Mouse (Mus musculus): ENCODE data around the gene Zfhx3.

The Zfhx3 gene

GRCm38 (mm10) chr8:108554578-108555245 lies 612.3 kb downstream of the Zfhx3 start:
- no peak for DNase-seq

DNA sequence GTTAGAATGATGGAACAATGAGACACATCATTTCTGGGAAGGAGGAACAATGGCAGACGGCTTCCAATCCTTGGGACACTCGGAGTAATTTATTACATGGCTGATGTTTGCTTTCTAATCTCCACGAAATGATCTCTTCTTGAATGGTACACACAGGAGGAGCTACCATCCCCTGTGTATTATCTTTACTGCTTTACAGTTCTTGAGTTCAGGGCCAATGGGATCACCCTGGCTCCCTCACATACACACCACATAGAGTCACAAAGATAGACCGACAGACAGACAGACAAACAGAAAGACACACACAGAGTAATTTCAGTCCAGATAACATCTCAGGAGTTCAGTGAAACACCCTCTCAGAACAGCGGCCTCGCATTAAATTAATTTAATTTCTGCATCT lies 621.0 kb downstream of the Zfhx3 start:
- no peak for DNase-seq

DNA sequence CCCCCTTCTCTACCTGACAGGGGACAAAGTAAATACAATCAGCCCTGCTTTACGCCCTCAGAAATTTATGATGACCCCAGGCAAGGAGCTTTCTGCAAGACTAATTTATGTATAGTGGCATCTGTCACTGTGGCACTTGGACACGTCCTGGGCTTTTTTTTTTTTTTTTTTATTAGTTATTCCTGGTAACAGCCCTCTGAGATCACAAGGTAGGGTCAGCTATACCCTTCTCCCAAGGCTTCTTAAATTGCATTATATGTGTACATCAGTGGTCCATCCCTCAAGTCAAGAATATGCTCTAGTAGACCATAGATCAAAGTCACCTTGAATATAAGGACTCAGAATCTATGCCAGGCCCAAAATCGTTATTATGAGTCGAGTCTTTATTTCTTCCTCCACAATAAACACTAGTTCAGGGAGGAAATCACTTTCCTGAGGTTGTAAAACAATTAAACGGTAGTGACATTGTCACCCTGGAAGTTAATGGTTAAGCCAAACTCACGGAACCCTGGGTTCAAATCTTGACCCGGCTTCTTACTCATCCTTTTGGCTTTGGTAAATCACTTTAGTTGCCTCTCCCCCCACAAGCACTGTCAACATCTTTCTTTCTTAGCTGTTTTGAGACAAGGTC lies 621.6 kb downstream of the Zfhx3 start:
- no peak for DNase-seq

DNA sequence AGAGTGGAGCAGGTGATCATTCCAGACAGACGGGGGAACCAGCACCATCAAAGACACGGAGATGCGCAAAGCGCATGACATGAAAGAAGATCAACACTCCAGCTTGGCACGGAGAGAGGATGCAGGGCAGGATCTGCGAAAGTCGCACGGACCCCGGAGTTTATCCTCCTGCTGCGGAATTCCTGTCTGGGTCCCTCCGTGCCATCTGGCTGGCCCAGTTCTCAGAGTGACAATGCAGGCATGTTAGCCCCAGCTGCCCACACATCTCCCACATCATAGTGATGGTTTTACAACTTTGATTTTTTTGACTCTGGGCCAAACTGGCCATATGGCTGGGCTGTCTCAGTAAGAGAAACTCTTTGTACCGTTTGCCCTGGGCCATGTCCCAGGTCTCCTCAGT lies 623.6 kb downstream of the Zfhx3 start:
- DNase-seq = no peak

DNA sequence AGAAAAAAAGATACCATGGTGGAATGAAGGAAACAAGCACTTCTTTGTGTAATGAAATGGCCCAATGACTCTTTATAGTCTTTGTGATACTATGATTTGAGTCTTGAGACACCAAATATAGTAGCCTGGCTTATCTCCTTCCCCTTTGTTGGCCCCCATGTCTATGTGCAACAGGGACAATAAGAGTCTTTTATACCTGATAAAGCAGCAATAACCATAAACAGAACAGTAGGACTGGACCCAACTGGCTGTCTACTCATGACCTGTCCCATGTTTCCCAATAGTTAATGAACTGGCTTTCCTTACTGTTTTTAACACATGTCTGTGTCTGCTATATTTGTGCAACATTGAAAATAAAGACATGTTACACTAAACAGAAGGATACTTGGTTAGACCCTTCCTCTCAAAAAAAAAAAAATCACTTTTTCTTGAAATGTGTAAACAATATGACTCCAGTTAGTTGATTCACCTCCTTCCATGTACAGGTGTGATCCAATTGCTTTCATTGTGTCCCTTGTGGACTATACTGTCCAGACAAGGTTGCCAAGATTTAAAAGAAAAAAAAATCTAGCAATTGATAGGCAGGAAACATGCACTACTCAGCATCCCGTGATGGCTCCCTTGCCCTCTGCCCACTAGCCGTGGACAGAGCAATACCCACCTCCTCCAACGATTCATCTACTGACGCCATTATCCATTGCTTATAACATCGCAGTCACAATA lies 631.0 kb downstream of the Zfhx3 start:
- no peak for DNase-seq

DNA sequence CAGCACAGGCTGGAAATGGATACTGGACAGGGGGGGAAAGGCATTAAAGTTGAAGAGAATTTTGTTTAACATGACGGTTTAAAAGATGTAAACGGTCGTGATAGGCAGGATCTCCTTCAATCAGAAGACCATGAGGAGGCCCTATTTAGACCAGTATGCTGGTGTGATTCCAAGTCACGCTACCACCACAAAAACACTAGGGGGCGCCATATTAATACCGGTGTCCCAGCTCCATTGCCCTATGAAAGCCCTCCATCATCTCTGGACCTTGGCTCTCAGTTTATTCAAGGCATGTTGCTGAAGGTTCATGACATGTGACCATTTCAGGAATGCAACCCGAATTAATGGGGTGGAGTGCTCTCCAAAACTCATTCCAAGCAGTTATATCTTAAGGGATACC lies 631.7 kb downstream of the Zfhx3 start:
- peak; percentile 2 for DNase-seq

- no peak for DNase-seq
Observed at GRCm38 (mm10) chr8:108577571-108577970, 635.1 kb downstream of the Zfhx3 start.

DNA sequence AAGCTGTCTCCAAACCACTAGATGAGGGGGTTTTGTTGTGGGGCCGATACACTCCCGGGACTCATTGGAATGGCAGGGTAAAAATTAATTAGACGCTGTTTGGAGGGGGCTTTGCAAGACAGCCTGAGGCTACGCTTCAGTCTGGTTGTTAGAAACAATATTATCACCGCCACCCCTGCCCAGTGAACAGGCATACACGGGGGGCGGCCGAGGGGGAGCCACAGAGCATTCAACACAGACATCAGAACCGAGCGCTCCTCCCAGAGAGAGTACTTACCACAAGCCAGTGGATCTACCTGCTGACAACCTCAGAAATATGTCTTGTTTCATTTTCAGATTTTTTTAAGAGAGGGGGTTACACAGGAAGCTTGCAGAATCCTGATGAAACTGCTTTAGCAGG lies 635.9 kb downstream of the Zfhx3 start:
- DNase-seq = no peak

- no peak for DNase-seq
Observed at GRCm38 (mm10) chr8:108579808-108580207, 637.4 kb downstream of the Zfhx3 start.

DNA sequence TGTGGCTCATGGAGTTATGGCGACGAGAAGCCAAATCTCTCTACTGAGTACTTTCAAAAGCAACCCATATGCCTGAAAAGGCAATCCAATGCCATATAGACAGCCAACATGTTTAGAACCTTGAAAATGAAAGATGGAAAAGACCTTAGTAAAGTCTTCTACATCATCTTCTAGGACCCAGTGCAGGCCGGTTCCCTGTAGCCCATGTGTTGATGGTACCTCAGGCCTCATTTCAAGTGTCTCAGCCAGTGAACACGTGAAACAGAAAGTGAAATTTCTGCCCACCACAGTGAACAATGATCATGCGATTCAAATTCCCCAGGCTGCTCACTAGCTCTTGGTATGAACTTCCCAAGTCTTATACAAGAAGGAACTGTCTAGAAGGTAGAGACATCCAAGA lies 637.9 kb downstream of the Zfhx3 start:
- no peak for DNase-seq

DNA sequence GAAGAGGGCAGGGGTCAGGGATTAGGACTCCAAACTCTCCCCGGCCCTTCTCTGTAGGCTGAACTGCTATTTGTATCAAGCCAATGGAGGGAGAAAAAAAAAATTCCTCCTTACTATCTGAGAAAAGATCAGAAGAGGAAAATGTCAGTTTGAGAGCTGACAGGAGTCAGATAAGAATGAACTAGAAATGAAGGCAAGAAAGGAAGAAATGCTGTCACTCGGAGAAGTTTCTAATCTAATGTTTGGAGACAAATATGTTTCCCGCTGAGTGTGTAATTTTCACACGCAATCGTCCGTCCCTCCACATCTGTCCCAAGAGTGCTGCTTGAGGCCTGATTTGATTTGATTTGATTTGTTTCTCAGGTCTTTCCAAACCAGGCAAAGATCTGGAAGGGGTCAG lies 639.1 kb downstream of the Zfhx3 start:
- no peak for DNase-seq

- DNase-seq = no peak
Observed at GRCm38 (mm10) chr8:108582251-108582650, 639.8 kb downstream of the Zfhx3 start.

GRCm38 (mm10) chr8:108583261-108583660 lies 640.8 kb downstream of the Zfhx3 start:
- DNase-seq = no peak

- no peak for DNase-seq
Observed at GRCm38 (mm10) chr8:108583867-108584661, 641.6 kb downstream of the Zfhx3 start.

- no peak for DNase-seq
Observed at GRCm38 (mm10) chr8:108584662-108584978, 642.2 kb downstream of the Zfhx3 start.

DNA sequence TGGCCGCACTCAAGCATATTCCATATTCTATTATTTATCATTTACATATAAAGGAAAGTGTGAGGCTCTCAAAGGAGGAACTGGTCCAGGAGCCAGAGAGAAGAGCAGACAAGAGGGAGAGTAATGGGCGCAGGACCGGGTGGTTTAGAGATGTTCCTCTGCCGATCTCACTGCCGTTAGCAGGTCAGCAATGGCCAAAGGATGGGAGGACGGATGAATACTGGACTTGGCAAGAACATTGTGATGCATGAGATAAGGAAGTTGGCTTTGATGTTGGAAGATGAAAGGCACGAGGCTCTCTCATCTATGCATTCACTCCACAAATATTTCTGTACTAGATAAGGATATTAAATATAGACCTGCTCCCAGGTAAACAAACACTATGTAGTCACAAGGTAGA lies 648.6 kb downstream of the Zfhx3 start:
- no peak for DNase-seq

DNA sequence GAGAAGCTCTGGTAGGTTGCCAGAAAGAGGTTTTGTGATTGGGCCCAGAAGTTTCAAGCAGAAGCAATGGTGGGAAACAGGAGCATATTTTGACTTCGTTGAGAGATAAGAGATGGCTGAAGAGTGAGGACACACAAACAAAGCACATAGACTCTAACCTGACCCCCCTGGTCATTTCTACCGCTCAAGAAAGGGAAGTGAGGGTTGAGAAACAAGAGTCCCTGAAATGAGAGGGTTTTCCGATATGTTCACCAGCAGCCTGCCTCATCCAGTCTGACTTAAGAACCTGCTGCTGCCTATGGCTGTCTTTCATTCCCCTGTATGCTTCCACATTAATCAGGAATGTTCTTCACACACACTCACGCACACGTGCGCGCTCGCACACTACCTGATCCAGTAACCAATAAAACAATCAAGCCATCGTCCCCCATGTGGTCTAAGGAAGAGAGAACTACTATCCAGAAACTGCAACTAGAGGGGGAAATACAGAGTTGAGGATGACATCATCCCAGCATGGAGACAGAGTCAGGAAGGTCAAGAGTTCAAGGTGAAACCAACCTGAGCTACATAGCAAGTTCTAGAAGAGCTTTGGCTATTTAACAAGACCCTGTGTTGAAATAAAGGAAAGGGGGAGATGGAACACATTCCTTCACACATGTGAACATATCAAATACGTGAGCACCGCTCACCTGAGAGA lies 649.7 kb downstream of the Zfhx3 start:
- DNase-seq = no peak

DNA sequence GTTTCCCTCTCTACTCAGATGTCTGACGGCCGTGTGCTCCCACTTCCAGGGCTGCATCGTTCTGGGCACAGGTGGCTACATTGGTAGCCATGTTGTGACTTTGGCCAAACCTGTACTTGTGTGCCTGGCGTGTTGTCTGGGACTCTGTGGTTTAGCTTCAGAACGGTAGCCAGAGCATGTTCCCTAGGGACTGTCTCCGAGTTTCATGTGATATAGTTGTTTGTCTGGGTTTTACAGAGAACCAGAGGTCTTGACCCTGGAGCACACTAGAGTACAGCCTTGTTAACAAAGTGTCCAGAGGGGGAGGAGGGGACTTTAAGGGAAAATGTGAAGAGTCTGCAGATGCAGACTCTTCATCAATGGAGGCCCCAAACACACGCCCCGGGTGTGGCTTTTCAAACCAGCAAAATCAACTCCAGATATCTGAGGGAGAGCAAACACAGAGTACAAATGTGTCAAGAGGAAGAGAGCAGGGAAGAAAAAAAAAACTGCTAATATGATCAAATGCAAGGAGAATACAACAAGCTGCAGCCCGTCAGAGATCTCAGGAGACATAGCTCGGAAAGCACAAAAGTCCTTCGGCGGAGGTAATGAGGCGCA lies 650.6 kb downstream of the Zfhx3 start:
- DNase-seq = no peak

DNA sequence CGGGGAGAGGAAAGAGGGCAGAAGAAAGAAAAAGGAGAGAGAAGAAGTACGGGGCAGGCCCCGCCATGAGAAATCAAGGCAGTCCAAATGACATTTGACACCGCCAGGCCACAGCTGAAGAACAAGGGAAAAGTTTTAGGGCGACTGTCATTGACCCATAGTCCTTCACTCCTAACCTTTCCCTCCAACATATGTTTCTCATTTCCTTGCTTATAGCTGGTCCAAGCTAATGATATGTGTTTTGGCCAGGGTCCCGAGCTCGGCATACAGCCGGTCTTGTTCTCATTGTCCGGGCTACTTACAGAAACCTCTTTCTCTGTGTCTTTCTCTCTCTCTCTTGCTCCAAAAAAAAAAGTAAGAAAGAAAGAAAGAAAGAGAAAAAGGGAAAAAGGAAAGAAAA lies 651.4 kb downstream of the Zfhx3 start:
- no peak for DNase-seq

- no peak for DNase-seq
Observed at GRCm38 (mm10) chr8:108594361-108595060, 652.1 kb downstream of the Zfhx3 start.

- DNase-seq = no peak
Observed at GRCm38 (mm10) chr8:108595061-108595419, 652.6 kb downstream of the Zfhx3 start.
